Mouse (Mus musculus) myocyte (in vitro differentiated cells): ENCODE data around the gene Sdk2. TPM values are rescaled to one million over a fixed set of nuclear protein-coding genes. Genes with fewer than 3 reads are reported as not detected.

Source experiments
- H3K27me3 ChIP-seq: one replicate; pipeline ENCODE4 v1.6.1; 2011; ENCODE audit not compliant: control insufficient read depth, insufficient read depth, insufficient read length
- H3K36me3 ChIP-seq: one replicate; pipeline ENCODE4 v1.6.1; 2011; ENCODE audit not compliant: control insufficient read depth, insufficient read depth
- H3K4me2 ChIP-seq: one replicate; pipeline ENCODE4 v1.6.1; 2011; ENCODE audit warnings: low read depth, control low read depth
- H3K4me3 ChIP-seq: one replicate; pipeline ENCODE4 v1.5.1; 2011; ENCODE audit warnings: mild to moderate bottlenecking, control low read depth, moderate library complexity
- H3K79me2 ChIP-seq: one replicate; pipeline ENCODE4 v1.6.1; 2011; ENCODE audit not compliant: control insufficient read depth, insufficient read depth
- H3ac ChIP-seq: one replicate; pipeline ENCODE4 v1.6.1; 2011; ENCODE audit not compliant: control insufficient read depth, insufficient read length
- CEBPB ChIP-seq: IDR thresholded peaks from 2 replicates; pipeline ENCODE4 v1.6.1; 2011; ENCODE audit warnings: mild to moderate bottlenecking, moderate library complexity; ENCODE audit not compliant: poor library complexity, insufficient read depth, severe bottlenecking
- E2F4 ChIP-seq: IDR thresholded peaks from one replicate; pipeline ENCODE4 v1.6.1; 2011; ENCODE audit warnings: mild to moderate bottlenecking, control low read depth, moderate library complexity; ENCODE audit not compliant: insufficient read depth
- MAX ChIP-seq: IDR thresholded peaks from one replicate; pipeline ENCODE4 v1.6.1; 2011; ENCODE audit warnings: low read depth, mild to moderate bottlenecking, control low read depth
- MYOD1 ChIP-seq, 3 experiments: IDR thresholded peaks; one replicate each; pipeline ENCODE4 v1.6.1; 2011; ENCODE audit warnings: control low read depth in 2 of 3, low read depth in 2 of 3, mild to moderate bottlenecking in 2 of 3, moderate library complexity in 1 of 3; ENCODE audit not compliant: insufficient read length in 2 of 3, control insufficient read depth in 1 of 3
- MYOG ChIP-seq, 3 experiments: IDR thresholded peaks; one replicate each; pipeline ENCODE4 v1.6.1; 2011; ENCODE audit warnings: control low read depth in 2 of 3, low read depth in 2 of 3, mild to moderate bottlenecking in 2 of 3; ENCODE audit not compliant: insufficient read length in 2 of 3, control insufficient read depth in 1 of 3, insufficient read depth in 1 of 3
- POLR2A ChIP-seq: IDR thresholded peaks from one replicate; pipeline ENCODE4 v1.6.1; 2011; ENCODE audit warnings: low read depth, mild to moderate bottlenecking, control low read depth, moderate library complexity; ENCODE audit not compliant: insufficient read length
- POLR2AphosphoS2 ChIP-seq: IDR thresholded peaks from one replicate; pipeline ENCODE4 v1.6.1; 2011; ENCODE audit warnings: low read depth, control low read depth; ENCODE audit not compliant: insufficient read length
- REST ChIP-seq: IDR thresholded peaks from one replicate; pipeline ENCODE4 v1.6.1; 2011; ENCODE audit warnings: mild to moderate bottlenecking, control low read depth, moderate library complexity; ENCODE audit not compliant: insufficient read depth, insufficient read length
- SRF ChIP-seq: IDR thresholded peaks from one replicate; pipeline ENCODE4 v1.6.1; 2011; ENCODE audit warnings: low read depth; ENCODE audit not compliant: control insufficient read depth, insufficient read length
- TCF12 ChIP-seq: IDR thresholded peaks from one replicate; pipeline ENCODE4 v1.6.1; 2011; ENCODE audit warnings: mild to moderate bottlenecking, control low read depth; ENCODE audit not compliant: poor library complexity, insufficient read depth, severe bottlenecking
- TCF3 ChIP-seq: IDR thresholded peaks from one replicate; pipeline ENCODE4 v1.6.1; 2011; ENCODE audit warnings: low read depth, control low read depth; ENCODE audit not compliant: insufficient read length
- USF1 ChIP-seq: IDR thresholded peaks from one replicate; pipeline ENCODE4 v1.6.1; 2011; ENCODE audit warnings: low read depth, mild to moderate bottlenecking, control low read depth, moderate library complexity
- polyA plus RNA-seq: library from polyadenylated mRNA; unstranded; fragments of >200 nt; fragmentation: generic; extraction: Trizol; gene quantifications from one replicate; pipeline ENCODE4 v1.2.1, GENCODE M21; 2012; ENCODE audit warnings: missing spikeins

Gene Sdk2
- polyA plus RNA-seq, 1 experiment: 0.06 TPM

DNA sequence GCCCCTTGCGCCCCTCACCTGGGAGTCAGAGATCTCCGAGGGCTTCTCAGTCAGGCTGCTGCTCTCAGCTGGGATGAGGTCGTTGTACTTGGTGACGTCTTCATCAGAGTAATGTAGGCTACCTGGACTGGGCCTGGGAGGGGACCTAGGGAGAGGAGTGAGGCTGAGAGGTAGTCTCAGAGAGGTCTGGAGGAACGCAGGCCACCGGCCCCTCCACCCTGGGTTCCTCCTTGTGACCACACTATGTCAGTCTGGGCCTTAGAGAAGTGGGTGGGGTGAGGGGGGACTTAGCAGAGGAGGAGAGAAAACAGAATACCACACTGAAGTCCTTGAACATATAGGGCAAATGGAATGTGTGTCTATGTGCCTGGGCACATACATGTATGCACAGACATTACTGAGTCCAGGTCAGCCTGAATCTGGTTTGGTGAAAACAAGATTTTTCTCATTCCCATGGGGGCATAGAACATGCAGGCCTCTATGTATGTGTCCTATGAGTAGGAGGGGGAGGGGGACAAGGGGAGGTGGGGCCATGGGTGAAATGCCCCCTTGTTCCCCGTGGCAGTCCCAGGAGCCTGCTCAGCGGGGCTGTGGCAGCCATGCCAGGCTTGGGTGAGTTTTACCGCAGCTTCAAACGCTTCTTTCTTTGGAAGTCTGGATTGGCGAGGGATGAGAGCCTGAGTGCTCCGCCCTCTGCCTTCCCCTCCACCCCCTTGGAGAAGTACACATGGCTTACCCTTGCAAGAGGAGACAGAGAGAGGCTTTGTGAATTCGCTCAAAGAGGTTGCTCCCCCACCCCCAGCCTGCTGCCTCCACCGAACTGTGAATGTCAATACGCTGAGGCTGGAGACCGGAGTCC lies 275.3 kb downstream of the Sdk2 start:
- H3K27me3 ChIP-seq: no peaks in the 10 kb centered on the region
- no peak overlapping the region for H3ac ChIP-seq
- H3K36me3 ChIP-seq: no peaks in the 10 kb centered on the region
- TF ChIP-seq REST: no peak
- no peak for TF ChIP-seq TCF3
- TF ChIP-seq MAX: no peak
- no peak for TF ChIP-seq POLR2AphosphoS2
- no peak for TF ChIP-seq MYOG (IDR thresholded peaks at IDR 0.05; ENCODE audit: control insufficient read depth in 1 of 3, insufficient read depth in 1 of 3, insufficient read length in 2 of 3, low read depth in 2 of 3)
- no peak for TF ChIP-seq E2F4
- TF ChIP-seq TCF12: no peak
- no peak for TF ChIP-seq USF1
- TF ChIP-seq CEBPB: no peak
- no peak for TF ChIP-seq MYOD1 (IDR thresholded peaks at IDR 0.05; ENCODE audit: control insufficient read depth in 1 of 3, insufficient read length in 2 of 3, low read depth in 2 of 3)
- no peak for TF ChIP-seq SRF
- TF ChIP-seq POLR2A: no peak
- H3K4me2 ChIP-seq: no peak overlapping the region
- H3K4me3 ChIP-seq: no peak overlapping the region
- H3K79me2 ChIP-seq: no peaks in the 10 kb centered on the region

DNA sequence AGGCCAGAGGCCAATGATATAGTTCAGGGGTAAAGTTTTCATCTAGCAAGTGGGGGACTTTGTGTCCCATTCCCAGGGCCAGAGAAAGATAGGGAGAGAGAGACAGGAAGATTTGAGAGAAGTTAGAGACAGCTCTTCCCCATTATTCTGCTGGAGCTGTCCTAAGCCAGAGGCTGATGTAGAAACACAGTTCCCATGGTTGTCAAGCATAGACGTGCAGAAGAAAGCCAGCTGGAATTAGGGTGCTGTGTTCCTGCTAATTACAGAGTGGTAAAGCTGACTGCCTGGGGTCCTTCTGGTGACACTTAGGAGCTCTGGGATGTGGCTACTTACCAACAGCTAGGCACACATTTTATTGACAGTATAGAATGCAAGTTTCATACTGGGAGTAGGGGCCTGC lies 277.7 kb downstream of the Sdk2 start:
- no peak for TF ChIP-seq MYOG (IDR thresholded peaks at IDR 0.05; ENCODE audit: control insufficient read depth in 1 of 3, insufficient read depth in 1 of 3, insufficient read length in 2 of 3, low read depth in 2 of 3)
- no peak for TF ChIP-seq MAX
- TF ChIP-seq TCF3: no peak
- no peak for TF ChIP-seq POLR2A
- TF ChIP-seq E2F4: no peak
- Histone ChIP-seq H3K27me3 (no peaks in the 10 kb centered on the region), H3K4me3 (no peak overlapping the region), H3K36me3 (no peaks in the 10 kb centered on the region), H3K79me2 (no peaks in the 10 kb centered on the region), H3K4me2 (no peak overlapping the region), H3ac (no peak overlapping the region)

DNA sequence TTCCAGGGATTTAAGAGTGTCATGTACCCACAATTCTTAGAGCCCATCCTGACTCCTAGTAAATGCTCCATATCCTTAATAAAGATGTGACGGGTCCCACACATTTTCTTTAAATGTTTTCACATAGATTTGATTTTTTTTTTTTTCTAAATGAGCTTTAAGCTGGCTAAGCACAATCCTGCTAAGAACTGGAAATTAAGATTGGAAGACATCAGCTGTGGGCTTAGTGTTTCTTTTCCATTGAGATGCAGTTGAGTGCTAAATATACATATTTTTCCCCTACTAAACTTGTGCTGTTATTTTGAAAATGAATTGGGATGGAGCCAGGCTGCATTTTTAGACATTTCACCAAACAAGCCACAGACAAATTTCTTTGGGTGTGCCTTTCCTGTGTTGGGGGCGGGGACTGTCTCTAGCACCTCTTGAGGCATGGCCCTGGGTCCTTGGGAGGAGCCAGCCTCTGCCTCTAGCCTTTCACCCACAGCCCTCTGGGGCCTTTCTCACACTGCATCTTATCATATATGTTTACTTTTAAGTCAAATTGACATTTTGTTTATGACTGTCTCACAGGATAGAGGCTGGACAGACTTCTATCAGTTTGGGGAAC lies 278.6 kb downstream of the Sdk2 start:
- no peak overlapping the region for H3K4me3 ChIP-seq
- H3K4me2 ChIP-seq: no peak overlapping the region
- H3K79me2 ChIP-seq: no peaks in the 10 kb centered on the region
- H3K36me3 ChIP-seq: no peaks in the 10 kb centered on the region
- no peak overlapping the region for H3ac ChIP-seq
- TF ChIP-seq CEBPB: no peak
- no peak for TF ChIP-seq MYOG (IDR thresholded peaks at IDR 0.05; ENCODE audit: control insufficient read depth in 1 of 3, insufficient read depth in 1 of 3, insufficient read length in 2 of 3, low read depth in 2 of 3)
- no peak for TF ChIP-seq TCF12
- TF ChIP-seq REST: no peak
- TF ChIP-seq MYOD1 (IDR thresholded peaks at IDR 0.05; ENCODE audit: control insufficient read depth in 1 of 3, insufficient read length in 2 of 3, low read depth in 2 of 3): no peak
- TF ChIP-seq E2F4: no peak
- TF ChIP-seq POLR2A: no peak
- TF ChIP-seq MAX: no peak
- no peak for TF ChIP-seq SRF
- no peak for TF ChIP-seq POLR2AphosphoS2
- no peak for TF ChIP-seq TCF3
- no peak for TF ChIP-seq USF1
- H3K27me3 ChIP-seq: no peaks in the 10 kb centered on the region

DNA sequence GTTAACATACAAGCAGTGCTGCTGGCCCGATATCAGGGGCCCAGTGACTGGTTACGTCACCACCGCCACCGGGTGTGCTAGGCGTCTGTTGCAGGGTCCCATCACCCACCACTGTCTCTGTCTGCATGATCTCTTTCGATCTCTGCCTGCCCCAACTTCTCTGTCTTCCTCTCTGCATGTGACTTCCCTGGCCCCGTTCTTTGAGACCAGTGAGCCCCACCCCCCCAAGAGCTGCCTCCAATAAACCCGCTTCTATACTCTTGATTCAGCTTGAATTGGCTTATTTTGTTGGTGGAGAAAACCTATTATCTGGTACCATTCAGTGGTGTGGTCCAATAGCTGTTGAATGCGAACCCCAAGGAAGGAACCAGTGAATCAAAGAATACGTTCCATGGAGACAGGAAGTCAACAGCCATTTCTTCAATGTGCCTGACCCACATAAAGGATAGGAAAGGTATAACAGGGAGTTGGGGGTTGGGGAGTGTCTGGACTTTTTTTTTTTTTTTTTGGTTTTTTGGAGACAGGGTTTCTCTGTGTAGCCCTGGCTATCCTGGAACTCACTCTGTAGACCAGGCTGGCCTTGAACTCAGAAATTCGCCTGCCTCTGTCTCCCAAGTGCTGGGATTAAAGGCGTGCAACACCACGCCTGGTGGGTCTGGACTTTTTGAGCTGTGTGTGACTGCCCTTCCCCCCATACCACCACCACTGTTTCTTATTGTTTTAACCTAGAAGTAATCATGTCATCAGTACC lies 279.2 kb downstream of the Sdk2 start:
- TF ChIP-seq POLR2A: no peak
- H3K36me3 ChIP-seq: no peaks in the 10 kb centered on the region
- no peak overlapping the region for H3ac ChIP-seq
- no peak overlapping the region for H3K4me3 ChIP-seq
- H3K79me2 ChIP-seq: no peaks in the 10 kb centered on the region
- no peaks in the 10 kb centered on the region for H3K27me3 ChIP-seq
- no peak overlapping the region for H3K4me2 ChIP-seq

- Histone ChIP-seq H3K79me2 (no peaks in the 10 kb centered on the region), H3K27me3 (no peaks in the 10 kb centered on the region), H3K4me2 (no peak overlapping the region), H3K4me3 (no peak overlapping the region), H3ac (no peak overlapping the region), H3K36me3 (no peaks in the 10 kb centered on the region)
- TF ChIP-seq POLR2AphosphoS2: no peak
- TF ChIP-seq TCF12: no peak
- no peak for TF ChIP-seq CEBPB
- TF ChIP-seq E2F4: no peak
- no peak for TF ChIP-seq USF1
- no peak for TF ChIP-seq TCF3
- TF ChIP-seq MYOD1 (IDR thresholded peaks at IDR 0.05; ENCODE audit: control insufficient read depth in 1 of 3, insufficient read length in 2 of 3, low read depth in 2 of 3): no peak
- TF ChIP-seq SRF: no peak
- TF ChIP-seq MYOG (IDR thresholded peaks at IDR 0.05; ENCODE audit: control insufficient read depth in 1 of 3, insufficient read depth in 1 of 3, insufficient read length in 2 of 3, low read depth in 2 of 3): no peak
- TF ChIP-seq MAX: no peak
- no peak for TF ChIP-seq POLR2A
- TF ChIP-seq REST: no peak
Measured at GRCm38 (mm10) chr11:113787009-113787408, 279.8 kb downstream of the Sdk2 start.
